Mouse (Mus musculus) G1E (cell line): ENCODE results near the gene Rngtt. TPM values are rescaled to one million over a fixed set of nuclear protein-coding genes. Genes with fewer than 3 reads are reported as not detected.

Source experiments
- ATAC-seq: 2 replicates; pipeline ENCODE4 v1.8.0; 2016; ENCODE audit warnings: mild to moderate bottlenecking; ENCODE audit not compliant: insufficient number of reproducible peaks, poor library complexity, low FRiP score, severe bottlenecking; ENCODE audit errors: extremely low read depth
- DNase-seq: peaks from one replicate; pipeline ENCODE4 v3.0.0; 2012; ENCODE audit warnings: low spot score
- H3K27me3 ChIP-seq: 2 replicates; pipeline ENCODE4 v1.6.1; 2012; ENCODE audit warnings: mild to moderate bottlenecking, low read length, inconsistent platforms; ENCODE audit not compliant: insufficient read depth
- H3K36me3 ChIP-seq: replicated peaks from 2 replicates; pipeline ENCODE3; 2012; ENCODE audit warnings: mild to moderate bottlenecking, inconsistent platforms
- H3K4me1 ChIP-seq: 2 replicates; pipeline ENCODE4 v1.6.1; 2012; ENCODE audit warnings: low read depth, low read length, inconsistent platforms, mixed read lengths; ENCODE audit not compliant: insufficient read depth
- H3K4me3 ChIP-seq: 2 replicates; pipeline ENCODE4 v1.5.1; 2012; ENCODE audit warnings: low read depth, mild to moderate bottlenecking, inconsistent platforms, low read length, moderate library complexity, mixed read lengths
- H3K9me3 ChIP-seq: replicated peaks from 2 replicates; pipeline ENCODE4 v1.6.1; 2012; ENCODE audit warnings: inconsistent platforms
- CTCF ChIP-seq: IDR thresholded peaks from 2 replicates; pipeline ENCODE4 v1.5.1; 2012; ENCODE audit warnings: low read depth, low read length, inconsistent platforms, mixed read lengths
- GATA1 ChIP-seq: IDR thresholded peaks from 2 replicates; pipeline ENCODE4 v1.6.1; 2012; ENCODE audit warnings: borderline replicate concordance, low read length, inconsistent platforms, mixed read lengths
- GATA2 ChIP-seq: IDR thresholded peaks from 2 replicates; pipeline ENCODE4 v1.6.1; 2012; ENCODE audit warnings: low read depth, low read length, inconsistent platforms, borderline replicate concordance
- POLR2AphosphoS5 ChIP-seq: IDR thresholded peaks from 2 replicates; pipeline ENCODE4 v1.6.1; 2012; ENCODE audit warnings: low read depth, low read length, inconsistent platforms; ENCODE audit not compliant: insufficient replicate concordance
- TAL1 ChIP-seq: conservative IDR thresholded peaks from 2 replicates; pipeline ENCODE4 v1.6.1; 2012; ENCODE audit warnings: low read depth, low read length, inconsistent platforms, mixed read lengths
- polyA plus RNA-seq: library from polyadenylated mRNA; stranded (reverse); fragments of >175 nt; gene quantifications from 2 replicates; pipeline ENCODE4 v1.2.3, GENCODE M21; 2012
- total RNA-seq, 2 experiments: library from RNA; stranded (forward) in 1 of 2; stranded (reverse) in 1 of 2; fragments of 200-1000 nt in 1 of 2; fragments of >200 nt in 1 of 2; fragmentation: Nextera tagmentation in 1 of 2; gene quantifications; 2 replicates each; pipeline ENCODE4 v1.2.3; 2014 to 2017

The Rngtt gene
- total and polyA plus RNA-seq, 3 experiments, result 5.6 to 46.2 (median 35.7) TPM

DNA sequence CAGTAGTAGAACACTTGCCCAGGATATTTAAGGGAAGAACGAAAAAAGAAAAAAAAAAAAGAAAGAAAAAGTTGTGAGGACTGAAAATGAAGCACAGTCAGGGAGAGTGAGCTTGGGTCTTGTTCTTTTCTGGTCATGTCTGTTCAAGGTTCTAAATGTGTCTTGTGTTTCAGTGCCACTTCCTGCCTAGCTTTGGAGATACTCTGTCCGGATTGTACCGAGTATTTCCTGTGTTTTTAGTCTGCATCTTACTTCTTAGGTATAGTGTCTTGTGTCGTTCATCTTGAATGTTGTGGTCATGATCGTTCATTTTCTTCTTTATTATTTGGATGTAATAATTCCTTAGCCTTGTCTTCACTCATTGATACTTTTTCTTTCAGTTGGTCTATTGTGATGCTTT, 5.7 kb downstream of the Rngtt start:
- Histone ChIP-seq H3K27me3 (no peaks in the 10 kb centered on the region), H3K9me3 (no peaks in the 10 kb centered on the region), H3K36me3 (peaks cover 33% of the 10 kb centered on the region), H3K4me3 (no peak overlapping the region), H3K4me1 (peaks cover 12% of the 10 kb centered on the region)
- DNase-seq (no peak), ATAC-seq (no peak)
- TF ChIP-seq CTCF (no peak), GATA2 (no peak), GATA1 (no peak), POLR2AphosphoS5 (no peak), TAL1 (no peak)

DNA sequence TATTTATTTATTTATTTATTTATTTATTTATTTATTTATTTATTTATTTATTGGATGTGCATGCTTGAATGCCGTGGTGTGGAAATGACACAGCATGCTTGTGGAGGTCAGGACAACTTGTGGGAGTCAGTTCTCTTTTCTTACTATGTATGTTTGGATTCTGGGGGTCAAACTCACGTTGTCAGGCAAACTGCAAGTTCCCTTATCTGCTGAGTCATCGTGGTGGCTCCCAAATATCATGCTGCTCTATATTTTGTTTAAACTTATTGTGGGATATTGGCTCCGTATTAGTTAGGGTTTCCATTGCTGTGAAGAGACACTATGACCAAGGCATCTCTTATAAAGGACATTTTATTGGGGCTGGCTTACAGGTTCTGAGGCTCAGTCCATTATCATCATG, 21.0 kb downstream of the Rngtt start:
- ATAC-seq, result no peak

DNA sequence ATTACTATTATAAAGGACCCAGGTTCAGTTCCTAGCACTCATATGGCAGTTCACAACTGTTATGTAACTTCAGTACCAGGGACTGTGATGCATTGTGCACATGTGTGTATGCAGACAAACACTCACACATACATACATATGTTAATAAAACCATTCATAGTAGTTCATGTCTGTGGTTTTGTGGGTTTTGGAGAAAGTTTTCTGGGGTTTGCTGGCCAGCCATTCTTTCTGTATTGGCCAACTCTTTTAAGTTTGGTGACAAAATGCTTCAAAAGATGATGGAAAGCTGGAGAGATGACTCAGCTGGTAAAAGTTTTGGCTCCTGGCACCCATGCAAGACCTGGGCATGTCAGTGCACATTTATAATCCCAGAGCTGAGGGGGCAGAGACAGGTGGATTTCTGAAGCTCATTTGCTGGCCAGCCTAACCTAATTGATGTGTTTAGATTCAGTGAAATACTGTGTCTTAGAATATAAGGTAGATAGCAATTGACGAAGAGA, 22.9 kb downstream of the Rngtt start:
- Histone ChIP-seq H3K27me3 (no peaks in the 10 kb centered on the region), H3K36me3 (peaks cover 68% of the 10 kb centered on the region), H3K4me3 (no peak overlapping the region), H3K4me1 (peaks cover 2% of the 10 kb centered on the region; the same call in 1 of the 2 replicates), H3K9me3 (no peaks in the 10 kb centered on the region)
- TF ChIP-seq GATA1 (no peak), POLR2AphosphoS5 (no peak), TAL1 (no peak), GATA2 (no peak), CTCF (no peak)
- no peak for ATAC-seq
- no peak for DNase-seq

More for the DNA sequence above, 21.0 kb downstream of the Rngtt start:
- H3K9me3 ChIP-seq, result no peaks in the 10 kb centered on the region
- TF ChIP-seq GATA1 (no peak), POLR2AphosphoS5 (no peak), TAL1 (no peak), GATA2 (no peak), CTCF (no peak)
- no peaks in the 10 kb centered on the region for H3K27me3 ChIP-seq
- H3K36me3 ChIP-seq, result peaks cover 70% of the 10 kb centered on the region
- no peak for DNase-seq
- H3K4me1 ChIP-seq, result peaks cover 2% of the 10 kb centered on the region; the same call in 1 of the 2 replicates
- no peak overlapping the region for H3K4me3 ChIP-seq

- peak; percentile 80 for ATAC-seq
- Histone ChIP-seq H3K27me3 (no peaks in the 10 kb centered on the region), H3K36me3 (peaks cover 60% of the 10 kb centered on the region), H3K4me1 (no peaks in the 10 kb centered on the region), H3K9me3 (no peaks in the 10 kb centered on the region), H3K4me3 (no peak overlapping the region)
- no peak for TF ChIP-seq POLR2AphosphoS5
- no peak for DNase-seq
Observed at GRCm38 (mm10) chr4:33337999-33338398, 27.9 kb downstream of the Rngtt start.

DNA sequence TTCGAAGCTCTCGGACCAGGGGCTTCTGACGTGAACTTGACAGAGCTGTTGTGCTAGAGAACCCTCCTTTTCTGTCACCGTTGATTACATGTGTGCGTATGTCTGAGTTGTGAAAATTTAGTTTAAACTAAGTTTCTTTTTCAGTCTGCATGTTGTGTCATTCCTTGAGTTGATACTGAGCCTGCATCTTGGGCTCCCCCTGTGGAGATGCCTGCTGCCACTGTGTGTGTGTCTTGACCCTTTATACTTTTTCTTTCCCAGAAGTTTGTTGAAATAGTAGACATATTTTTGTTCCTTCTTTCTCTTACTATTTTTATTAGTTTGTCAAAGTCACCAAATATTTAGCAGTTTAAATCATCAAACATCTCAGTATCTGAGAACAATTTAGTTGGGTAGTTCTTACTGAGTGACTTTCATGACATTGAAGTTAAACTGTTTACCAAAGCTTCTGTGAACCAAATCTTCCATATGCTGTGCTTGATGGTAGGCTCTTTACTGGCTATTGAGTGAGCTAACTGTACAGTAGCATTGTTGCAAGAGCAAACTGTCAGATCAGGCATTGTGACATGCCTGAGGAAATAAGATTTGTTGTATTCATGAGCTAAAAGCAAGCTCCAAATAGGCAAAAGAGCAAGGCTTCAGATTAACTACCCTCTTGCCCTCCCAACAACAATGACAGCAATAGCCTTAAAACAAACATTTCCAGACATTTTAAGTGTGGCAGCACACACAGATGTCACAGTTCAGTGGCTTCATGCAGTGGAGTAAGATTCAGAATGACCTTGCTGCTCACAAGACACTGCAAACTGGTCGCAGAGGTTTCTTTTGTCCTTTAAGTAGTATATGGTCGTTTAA, 33.0 kb downstream of the Rngtt start:
- TF ChIP-seq TAL1, result no peak
- no peak for TF ChIP-seq POLR2AphosphoS5
- TF ChIP-seq CTCF, result no peak
- TF ChIP-seq GATA1, result no peak
- TF ChIP-seq GATA2, result no peak
- Histone ChIP-seq H3K36me3 (peaks cover 49% of the 10 kb centered on the region), H3K4me3 (no peak overlapping the region), H3K27me3 (no peaks in the 10 kb centered on the region), H3K4me1 (no peaks in the 10 kb centered on the region), H3K9me3 (no peaks in the 10 kb centered on the region)
- no peak for ATAC-seq
- no peak for DNase-seq

DNA sequence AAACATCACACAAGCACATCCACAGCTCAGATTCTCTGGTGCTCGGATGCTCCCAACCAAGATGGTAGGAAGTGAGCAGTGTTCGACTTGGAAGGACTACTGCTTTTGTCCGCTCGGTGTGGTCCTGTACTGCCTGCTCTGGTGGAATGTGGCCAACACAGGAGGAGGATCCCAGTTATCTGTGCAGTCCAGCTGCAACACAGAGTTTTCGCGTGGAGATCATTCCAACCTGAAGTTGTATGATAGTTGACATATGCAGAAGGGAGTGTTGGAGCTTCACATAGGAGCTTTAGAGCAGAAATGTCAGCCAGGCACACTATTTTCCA, 33.6 kb downstream of the Rngtt start:
- H3K9me3 ChIP-seq, result no peaks in the 10 kb centered on the region
- no peak for TF ChIP-seq CTCF
- TF ChIP-seq TAL1, result no peak
- TF ChIP-seq GATA2, result no peak
- no peak for TF ChIP-seq GATA1
- TF ChIP-seq POLR2AphosphoS5, result no peak
- no peaks in the 10 kb centered on the region for H3K27me3 ChIP-seq
- ATAC-seq (no peak), DNase-seq (no peak)
- peaks cover 45% of the 10 kb centered on the region for H3K36me3 ChIP-seq
- H3K4me1 ChIP-seq, result no peaks in the 10 kb centered on the region
- H3K4me3 ChIP-seq, result no peak overlapping the region

- no peaks in the 10 kb centered on the region for H3K9me3 ChIP-seq
- TF ChIP-seq GATA2 (no peak), TAL1 (no peak), GATA1 (no peak), CTCF (no peak), POLR2AphosphoS5 (no peak)
- no peak for DNase-seq
- H3K27me3 ChIP-seq, result no peaks in the 10 kb centered on the region
- H3K4me1 ChIP-seq, result no peaks in the 10 kb centered on the region
- no peak for ATAC-seq
- H3K4me3 ChIP-seq, result no peak overlapping the region
- H3K36me3 ChIP-seq, result peaks cover 50% of the 10 kb centered on the region
Observed at GRCm38 (mm10) chr4:33363451-33363850, 53.3 kb downstream of the Rngtt start.
